Mouse (Mus musculus) T-cell, adult 66 days (primary cell): Measurements from ENCODE around the gene Adi1. TPM values are rescaled to one million over a fixed set of nuclear protein-coding genes. Genes with fewer than 3 reads are reported as not detected.

Experiments used
- total RNA-seq, 2 experiments: library from RNA; stranded (reverse); gene quantifications; 3 replicates in 1 of 2; 4 replicates in 1 of 2; pipeline ENCODE4 v1.2.4; 2023

Adi1 gene
- total RNA-seq = 10 to 100 TPM; 49.9 to 51.3 TPM

DNA sequence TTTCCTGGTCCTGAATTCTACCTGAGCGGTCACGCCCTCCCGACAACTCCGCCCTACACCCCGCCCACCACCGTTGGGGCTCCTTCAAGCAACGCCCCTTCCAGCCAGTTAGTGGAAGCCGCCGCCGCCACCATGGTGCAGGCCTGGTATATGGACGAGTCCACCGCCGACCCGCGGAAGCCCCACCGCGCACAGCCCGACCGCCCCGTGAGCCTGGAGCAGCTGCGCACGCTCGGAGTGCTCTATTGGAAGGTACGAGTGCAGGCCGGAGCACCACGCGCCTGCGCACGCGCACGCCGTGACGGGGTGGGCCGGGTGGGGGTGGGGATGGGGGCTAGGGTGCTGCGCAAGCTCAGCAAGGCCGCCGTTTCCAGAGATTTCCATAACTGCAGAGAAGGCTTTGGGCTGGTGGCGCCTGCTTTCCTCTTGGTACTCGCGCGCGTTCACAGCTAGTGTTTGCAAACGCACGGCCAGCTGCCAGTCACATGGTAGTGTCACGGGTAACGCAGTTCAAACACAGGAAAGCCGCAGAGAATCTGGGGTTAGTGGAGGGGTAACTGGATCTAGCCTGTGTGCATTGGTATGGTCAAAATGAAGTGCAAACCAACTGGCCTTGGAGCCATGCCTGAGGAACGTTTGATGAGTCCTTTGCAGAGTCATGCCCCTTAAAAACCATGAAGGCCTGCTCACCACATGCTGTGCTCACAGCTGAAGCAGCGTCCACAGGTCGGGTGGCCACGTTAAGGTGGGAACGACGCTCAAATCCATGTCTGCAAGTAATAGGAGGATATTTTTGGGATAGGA, at the start of gene Adi1:
TSS of gene Adi1 (plus strand) at position 111 of the 804 bp plus-strand sequence.

DNA sequence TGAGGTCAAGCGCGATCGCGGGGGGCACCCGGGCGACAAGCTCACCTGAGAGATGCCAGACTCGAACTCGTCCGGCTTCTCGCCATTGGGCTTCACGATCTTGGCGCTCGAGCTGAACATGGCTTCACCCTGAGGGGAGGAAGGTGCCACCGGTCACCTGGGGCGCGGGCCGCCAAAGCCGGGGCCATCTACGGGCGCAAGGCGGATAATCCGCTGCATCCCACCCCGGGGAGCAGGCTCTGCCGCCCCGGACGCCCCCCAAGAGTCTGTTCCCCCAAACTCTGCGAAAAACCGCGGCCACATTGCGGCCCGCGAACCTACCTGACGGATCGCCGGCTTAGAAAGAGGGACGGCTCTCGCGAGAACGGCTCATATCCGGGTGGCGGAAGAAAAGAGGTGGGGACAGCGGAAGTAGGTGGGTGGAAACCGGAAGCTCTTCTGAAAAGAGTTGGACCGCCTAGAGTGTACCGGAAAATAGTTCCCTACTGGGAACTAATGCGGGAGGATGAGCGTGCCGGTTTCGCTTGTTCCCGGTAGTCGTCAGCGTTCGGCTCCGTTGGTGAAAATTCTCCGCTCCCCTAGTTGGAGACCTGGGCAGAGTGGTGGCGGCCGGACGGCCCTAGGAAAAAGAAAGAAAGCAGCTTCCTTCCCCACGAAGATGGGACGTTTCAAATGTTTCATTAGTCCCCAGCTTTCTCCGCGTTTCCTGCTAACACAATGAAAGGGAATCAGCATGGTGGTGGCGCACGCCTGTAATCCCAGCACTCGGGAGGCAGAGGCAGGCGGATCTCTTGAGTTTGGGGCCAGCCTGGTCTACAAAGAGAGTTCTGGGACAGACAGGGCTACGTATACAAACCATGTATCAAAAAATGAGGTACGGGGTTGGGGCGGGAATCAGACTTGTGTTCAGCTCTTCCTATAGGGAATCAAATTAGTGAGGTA, 39.2 kb upstream of the Adi1 start, which contains the start of gene Rps7:
TSS of gene Rps7 (minus strand) at position 419 of the 942 bp plus-strand sequence.

DNA sequence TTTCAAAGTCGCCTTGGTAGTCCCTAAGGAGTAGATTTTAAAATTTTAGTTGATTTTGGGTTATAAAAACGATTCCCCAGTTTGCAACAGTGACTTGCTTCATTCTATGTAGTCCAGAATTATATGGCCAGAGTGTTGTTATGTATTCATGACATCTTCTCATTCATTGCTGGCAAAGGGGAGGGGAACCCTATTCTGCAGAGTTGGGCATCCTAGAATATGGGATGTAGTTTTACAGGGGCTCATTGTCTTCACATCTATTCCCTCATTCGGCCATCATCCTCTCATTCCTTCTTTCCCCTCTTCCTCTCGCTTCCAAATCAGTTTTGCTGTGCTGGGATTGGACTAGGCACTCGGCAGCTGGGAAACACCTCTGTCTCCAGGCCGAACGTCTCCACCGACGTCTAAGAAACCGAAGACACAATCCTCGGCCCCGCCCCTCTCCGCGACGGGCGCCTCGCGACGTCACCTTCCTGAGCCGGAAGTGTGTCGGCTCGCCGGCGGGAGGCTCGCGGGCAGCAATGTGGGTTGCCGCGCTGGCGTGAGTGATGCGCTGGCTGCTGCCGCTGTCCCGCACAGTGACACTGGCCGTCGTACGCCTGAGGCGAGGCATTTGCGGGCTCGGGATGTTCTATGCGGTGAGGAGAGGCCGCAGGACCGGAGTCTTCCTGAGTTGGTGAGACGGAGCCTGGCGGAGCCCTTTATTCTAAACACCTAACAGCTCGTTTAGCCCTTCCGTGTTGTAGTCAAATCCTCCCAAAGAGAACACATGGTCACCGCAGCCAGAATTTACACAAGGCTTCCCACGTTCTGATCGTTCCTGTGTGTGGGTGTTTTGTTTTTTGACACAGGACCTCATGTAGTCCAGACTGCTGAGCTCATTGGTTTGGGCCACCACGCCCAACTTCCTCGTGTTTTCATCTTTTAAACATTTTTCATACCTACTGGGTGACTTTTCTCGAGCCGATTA, 25.6 kb upstream of the Adi1 start, which contains the start of gene Rnaseh1:
TSS of gene Rnaseh1 (plus strand) at position 462 of the 970 bp plus-strand sequence.

Other genes with a start within 250 kb of the Adi1 start
- under 1 TPM; 0.53 to 0.76 TPM for gene Dcdc2c, start 122.8 kb upstream of the Adi1 start, total RNA-seq
- not detected for gene Allc, start 92.7 kb upstream of the Adi1 start, total RNA-seq
- under 1 TPM in 1 of 2 experiments, not detected in 1; 0.41 TPM for gene Colec11, start 51.9 kb upstream of the Adi1 start, total RNA-seq
- gene Rps7, start 39.3 kb upstream of the Adi1 start, total RNA-seq = 1,000 to 10,000 TPM; 1,327 to 1,460 TPM
- gene Rnaseh1, start 25.6 kb upstream of the Adi1 start, total RNA-seq = 10 to 100 TPM; 22.6 to 26.4 TPM
- 10 to 100 TPM; 67.0 to 71.4 TPM for gene Trappc12, start 75.2 kb downstream of the Adi1 start, total RNA-seq
- 10 to 100 TPM; 46.2 to 52.4 TPM for gene Eipr1, start 76.6 kb downstream of the Adi1 start, total RNA-seq